Comparison of ENCODE assay signal across 28 mouse cellular contexts in the genomic region with DNA sequence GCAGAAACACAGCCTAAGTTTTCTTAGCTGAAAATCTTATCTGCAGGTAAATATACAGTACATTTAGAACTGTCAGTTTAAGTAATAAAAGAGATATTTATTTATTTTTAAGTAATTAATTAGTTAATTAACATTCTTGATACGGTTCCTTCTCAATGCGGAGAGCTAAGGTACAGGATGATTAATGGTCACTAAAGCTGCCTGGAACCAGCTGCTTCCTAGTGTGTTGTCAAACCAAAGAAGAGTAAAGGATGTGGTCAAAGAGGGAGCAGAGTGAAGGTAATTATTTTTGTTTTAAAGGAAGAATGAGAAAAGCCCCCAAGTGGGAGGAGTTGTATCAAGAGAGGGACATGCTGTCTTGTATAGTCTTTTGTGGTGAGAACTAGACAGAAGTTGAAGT.
"Had no signal": no experiment of that assay in that cellular context is flagged by ENCODE, and none has a peak within 500 bp of the region (broad histone marks: within the 10 kb centered on the region; RNA-seq: fewer than 3 reads in every experiment).

No protein-coding gene starts in this region.

- H3K9me3 ChIP-seq: embryonic facial prominence, embryonic 10.5 days; embryonic facial prominence, embryonic 12.5 days; embryonic facial prominence, embryonic 13.5 days; embryonic facial prominence, embryonic 15.5 days; forebrain, embryonic 10.5 days; forebrain, embryonic 12.5 days; forebrain, embryonic 13.5 days; forebrain, embryonic 15.5 days had no signal

- H3K27ac ChIP-seq: embryonic facial prominence, embryonic 10.5 days; embryonic facial prominence, embryonic 12.5 days; embryonic facial prominence, embryonic 13.5 days; embryonic facial prominence, embryonic 15.5 days; forebrain, embryonic 10.5 days; forebrain, embryonic 12.5 days; forebrain, embryonic 13.5 days; forebrain, embryonic 15.5 days; gastrocnemius, adult 2 months had no signal

- ATAC-seq: forebrain, embryonic 13.5 days; forebrain, embryonic 14.5 days; forebrain, embryonic 15.5 days; forebrain, embryonic 16.5 days; forebrain, postnatal 0 days had no signal

- H3K4me3 ChIP-seq: embryonic facial prominence, embryonic 10.5 days; embryonic facial prominence, embryonic 12.5 days; embryonic facial prominence, embryonic 13.5 days; embryonic facial prominence, embryonic 15.5 days; erythroblast, embryonic 14.5 days; forebrain, embryonic 10.5 days; forebrain, embryonic 12.5 days; forebrain, embryonic 13.5 days; forebrain, embryonic 15.5 days; gastrocnemius, adult 2 months had no signal

- H3K4me2 ChIP-seq: embryonic facial prominence, embryonic 12.5 days; embryonic facial prominence, embryonic 13.5 days; embryonic facial prominence, embryonic 15.5 days; forebrain, embryonic 12.5 days; forebrain, embryonic 13.5 days; forebrain, embryonic 15.5 days had no signal

- DNase-seq: cerebellum, adult 2 months; cerebellum, adult 8-10 months; cerebellum, adult 9-10 months; cerebellum, adult 9-11 months; cerebellum, postnatal 10 days; cerebellum, postnatal 14 days; cerebellum, postnatal 25 days; cerebellum, postnatal 36 days; embryo, embryonic 11 days; forebrain, postnatal 0 days; gastrocnemius, adult 2 months; gastrocnemius, postnatal 10 days; gastrocnemius, postnatal 14 days; gastrocnemius, postnatal 25 days; gastrocnemius, postnatal 36 days; heart, adult 11 months; heart, adult 18-20 months had no signal

- H3K36me3 ChIP-seq: embryonic facial prominence, embryonic 10.5 days; embryonic facial prominence, embryonic 12.5 days; embryonic facial prominence, embryonic 13.5 days; embryonic facial prominence, embryonic 15.5 days; forebrain, embryonic 10.5 days; forebrain, embryonic 12.5 days; forebrain, embryonic 15.5 days had no signal

- H3K4me1 ChIP-seq: embryonic facial prominence, embryonic 12.5 days; embryonic facial prominence, embryonic 13.5 days; embryonic facial prominence, embryonic 15.5 days had no signal

- H3K9ac ChIP-seq: embryonic facial prominence, embryonic 12.5 days; embryonic facial prominence, embryonic 13.5 days; embryonic facial prominence, embryonic 15.5 days; forebrain, embryonic 12.5 days; forebrain, embryonic 13.5 days; forebrain, embryonic 15.5 days; forebrain, postnatal 0 days had no signal

- H3K27me3 ChIP-seq: embryonic facial prominence, embryonic 12.5 days; embryonic facial prominence, embryonic 13.5 days; embryonic facial prominence, embryonic 15.5 days; forebrain, embryonic 12.5 days; forebrain, embryonic 13.5 days; forebrain, embryonic 15.5 days had no signal
